Mouse (Mus musculus) MEL (cell line): ENCODE results near the gene Pmpcb.

Experiments
- CTCF ChIP-seq, 3 experiments: IDR thresholded peaks in 2 of 3; conservative IDR thresholded peaks in 1 of 3; 2 replicates each; pipeline ENCODE4 v1.5.1; 2011 to 2012; ENCODE audit warnings: low read length in 3 of 3, low read depth in 2 of 3, mild to moderate bottlenecking in 2 of 3, improper control_type of control experiment in 1 of 3, inconsistent platforms in 1 of 3, mixed read lengths in 1 of 3, moderate library complexity in 1 of 3; ENCODE audit not compliant: control insufficient read depth in 1 of 3, insufficient read depth in 1 of 3, poor library complexity in 1 of 3, severe bottlenecking in 1 of 3
- EP300 ChIP-seq, 2 experiments: IDR thresholded peaks; 2 replicates each; pipeline ENCODE4 v1.6.1; 2011; ENCODE audit warnings: improper control_type of control experiment in 2 of 2, low read length in 2 of 2, low read depth in 1 of 2, mild to moderate bottlenecking in 1 of 2
- ETS1 ChIP-seq: IDR thresholded peaks from 2 replicates; pipeline ENCODE4 v1.6.1; 2012; ENCODE audit warnings: low read depth, mild to moderate bottlenecking, inconsistent platforms, low read length, improper control_type of control experiment, moderate library complexity
- GATA1 ChIP-seq: IDR thresholded peaks from 2 replicates; pipeline ENCODE4 v1.6.1; 2011; ENCODE audit warnings: low read depth, low read length, improper control_type of control experiment
- JUND ChIP-seq: IDR thresholded peaks from 2 replicates; pipeline ENCODE4 v1.6.1; 2011; ENCODE audit warnings: low read depth, mild to moderate bottlenecking, improper control_type of control experiment, low read length
- POLR2A ChIP-seq, 2 experiments: IDR thresholded peaks; 2 replicates each; pipeline ENCODE4 v1.6.1; 2011 to 2012; ENCODE audit warnings: low read length in 2 of 2, mild to moderate bottlenecking in 2 of 2, control low read depth in 1 of 2, improper control_type of control experiment in 1 of 2, low read depth in 1 of 2, moderate library complexity in 1 of 2; ENCODE audit not compliant: control insufficient read depth in 1 of 2, insufficient read depth in 1 of 2, poor library complexity in 1 of 2
- POLR2AphosphoS2 ChIP-seq: IDR thresholded peaks from 2 replicates; pipeline ENCODE4 v1.6.1; 2011; ENCODE audit warnings: low read length, improper control_type of control experiment
- SMC3 ChIP-seq: IDR thresholded peaks from 2 replicates; pipeline ENCODE4 v1.6.1; 2011; ENCODE audit warnings: low read depth, low read length, improper control_type of control experiment

DNA sequence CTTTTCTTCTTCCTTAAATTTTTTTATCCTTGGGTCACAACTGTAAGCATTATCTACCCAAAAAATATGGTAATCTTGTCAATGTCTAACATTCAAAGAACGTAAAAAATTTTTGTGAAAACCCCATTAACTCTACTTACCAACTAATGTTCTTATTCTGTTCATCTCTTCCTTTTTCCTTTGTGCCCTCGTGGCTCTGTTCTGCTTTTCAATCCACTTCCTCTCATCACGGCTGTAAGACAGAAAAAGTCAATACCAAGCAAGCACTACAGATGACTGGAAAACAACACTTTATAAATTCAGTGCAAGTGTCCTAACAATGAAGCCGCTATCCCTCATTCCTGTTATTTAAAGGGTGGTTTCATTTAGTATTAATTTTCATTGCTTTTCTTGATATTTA, 31.6 kb downstream of the Pmpcb start:
- TF ChIP-seq SMC3 (no peak), ETS1 (no peak), CTCF (IDR thresholded peaks at IDR 0.05 in 2 of 3, conservative IDR thresholded peaks at IDR 0.05 in 1 of 3; ENCODE audit: control insufficient read depth in 1 of 3, insufficient read depth in 1 of 3, low read depth in 2 of 3, low read length in 3 of 3, poor library complexity in 1 of 3, severe bottlenecking in 1 of 3) (no peak), POLR2A (IDR thresholded peaks at IDR 0.05; ENCODE audit: control insufficient read depth in 1 of 2, insufficient read depth in 1 of 2, low read depth in 1 of 2, low read length in 2 of 2, poor library complexity in 1 of 2) (no peak), POLR2AphosphoS2 (no peak), EP300 (IDR thresholded peaks at IDR 0.05; ENCODE audit: low read depth in 1 of 2, low read length in 2 of 2) (no peak), JUND (no peak), GATA1 (no peak)
